Mouse (Mus musculus) cerebellum, adult 2 months (tissue): ENCODE results near the gene Naa15. TPM values are rescaled to one million over a fixed set of nuclear protein-coding genes. Genes with fewer than 3 reads are reported as not detected.
"Not testable (repeated sequence)": the region's sequence is repeated elsewhere in the genome, so short reads cannot be mapped to it uniquely, and the experiment has no call there.

Experiments
- DNase-seq, 2 experiments: peaks; one replicate each; pipeline ENCODE4 v3.0.0; 2021
- H3K27ac ChIP-seq: fragments of 200-500 bp; 2 replicates; pipeline ENCODE4 v1.5.1; 2012; ENCODE audit warnings: low read length, control low read depth, inconsistent platforms; ENCODE audit not compliant: insufficient read depth
- H3K27me3 ChIP-seq: fragments of 200-500 bp; 2 replicates; pipeline ENCODE4 v1.6.1; 2012; ENCODE audit warnings: inconsistent platforms, mild to moderate bottlenecking, low read length, moderate library complexity; ENCODE audit not compliant: control insufficient read depth, insufficient read depth
- H3K4me1 ChIP-seq: fragments of 200-500 bp; 2 replicates; pipeline ENCODE4 v1.6.1; 2011; ENCODE audit warnings: low read length; ENCODE audit not compliant: control insufficient read depth, insufficient read depth
- H3K4me3 ChIP-seq: fragments of 200-500 bp; replicated peaks from 2 replicates; pipeline ENCODE3; 2011; ENCODE audit warnings: mild to moderate bottlenecking, low read depth, low read length, control low read depth; ENCODE audit not compliant: insufficient read depth
- CTCF ChIP-seq: fragments of 200-500 bp; IDR thresholded peaks from 2 replicates; pipeline ENCODE4 v1.5.1; 2011; ENCODE audit warnings: low read depth, mild to moderate bottlenecking, control low read depth, low read length, moderate library complexity, borderline replicate concordance; ENCODE audit not compliant: insufficient read depth
- POLR2A ChIP-seq: fragments of 200-500 bp; IDR thresholded peaks from 2 replicates; pipeline ENCODE4 v1.6.1; 2011; ENCODE audit warnings: low read length, control low read depth, borderline replicate concordance; ENCODE audit not compliant: insufficient read depth
- WGBS: fragments of 180-500 bp; shearing (Covaris S2); methylation state at CpG from one replicate; pipeline ENCODE4 v1.1.7; 2018; 5-methylcytosine and 5-hydroxymethylcytosine counted together
- polyA plus RNA-seq: library from polyadenylated mRNA; depleted of rRNA; stranded (reverse); fragments of >200 nt; gene quantifications from 2 replicates; pipeline ENCODE4 v1.2.3, GENCODE M21; 2012

The Naa15 gene
- polyA plus RNA-seq, 1 experiment = 22.9 TPM

- peaks cover 9% of the 10 kb centered on the region for H3K4me1 ChIP-seq
- no peak overlapping the region for H3K27ac ChIP-seq
- H3K27me3 ChIP-seq = no peaks in the 10 kb centered on the region
- DNase-seq = no peak
- TF ChIP-seq CTCF (no peak), POLR2A (no peak)
- no peak overlapping the region for H3K4me3 ChIP-seq
- 84% methylated on average over 3 of the region's 3 CpGs for WGBS
Observed at GRCm38 (mm10) chr3:51387134-51387451, 27.9 kb upstream of the Naa15 start.

- H3K4me1 ChIP-seq = peaks cover 9% of the 10 kb centered on the region
- peak; percentile 35 to 61 for DNase-seq
- H3K27ac ChIP-seq = no peak overlapping the region
- no peaks in the 10 kb centered on the region for H3K27me3 ChIP-seq
- H3K4me3 ChIP-seq = no peak overlapping the region
- TF ChIP-seq POLR2A (no peak), CTCF (no peak)
- WGBS = 19% methylated on average over 8 of the region's 8 CpGs
Observed at GRCm38 (mm10) chr3:51387868-51388381, 27.0 kb upstream of the Naa15 start.

GRCm38 (mm10) chr3:51388904-51389303 is 26.0 kb upstream of the Naa15 start:
- Histone ChIP-seq H3K27me3 (no peaks in the 10 kb centered on the region), H3K27ac (no peak overlapping the region), H3K4me3 (peak overlapping the region; percentile 29), H3K4me1 (peaks cover 9% of the 10 kb centered on the region)
- TF ChIP-seq CTCF = no peak
- TF ChIP-seq POLR2A = no peak
- 33% methylated on average over 13 of the region's 13 CpGs for WGBS
- DNase-seq = no peak

- no peaks in the 10 kb centered on the region for H3K27me3 ChIP-seq
- 94% methylated on average over 5 of the region's 5 CpGs for WGBS
- no peak for DNase-seq
- no peak overlapping the region for H3K27ac ChIP-seq
- H3K4me1 ChIP-seq = peaks cover 9% of the 10 kb centered on the region
- no peak for TF ChIP-seq POLR2A
- TF ChIP-seq CTCF = no peak
- H3K4me3 ChIP-seq = no peak overlapping the region
Observed at GRCm38 (mm10) chr3:51391095-51391494, 23.9 kb upstream of the Naa15 start.

DNA sequence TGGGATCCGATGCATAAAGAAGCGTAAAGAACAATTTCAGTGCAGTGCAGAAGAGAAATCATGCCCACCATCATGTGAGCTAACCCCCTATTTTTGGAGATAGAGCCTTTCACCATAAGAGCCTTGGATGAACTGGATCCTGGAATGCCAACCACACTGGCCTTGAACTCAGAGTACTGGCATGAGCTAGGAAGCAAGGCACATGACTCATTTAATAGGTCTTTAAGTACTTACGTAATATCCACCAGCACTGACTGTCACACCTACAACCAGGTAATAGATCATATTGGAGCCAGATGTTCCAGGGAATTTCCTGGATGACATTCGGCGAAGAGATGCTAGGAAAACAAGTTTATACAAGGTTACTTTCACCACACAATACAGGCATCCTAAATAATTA is 23.4 kb upstream of the Naa15 start:
- peaks cover 9% of the 10 kb centered on the region for H3K4me1 ChIP-seq
- no peaks in the 10 kb centered on the region; the same call in 1 of the 2 replicates for H3K27me3 ChIP-seq
- no peak overlapping the region for H3K4me3 ChIP-seq
- H3K27ac ChIP-seq = no peak overlapping the region
- no peak for TF ChIP-seq CTCF
- TF ChIP-seq POLR2A = no peak
- DNase-seq = no peak
- WGBS = 97% methylated on average over 5 of the region's 5 CpGs

GRCm38 (mm10) chr3:51393018-51393417 is 21.9 kb upstream of the Naa15 start:
- DNase-seq, H3K27ac ChIP-seq, H3K4me3 ChIP-seq, H3K27me3 ChIP-seq, H3K4me1 ChIP-seq: not testable (repeated sequence)
- WGBS = 98% methylated on average over 3 of the region's 3 CpGs

DNA sequence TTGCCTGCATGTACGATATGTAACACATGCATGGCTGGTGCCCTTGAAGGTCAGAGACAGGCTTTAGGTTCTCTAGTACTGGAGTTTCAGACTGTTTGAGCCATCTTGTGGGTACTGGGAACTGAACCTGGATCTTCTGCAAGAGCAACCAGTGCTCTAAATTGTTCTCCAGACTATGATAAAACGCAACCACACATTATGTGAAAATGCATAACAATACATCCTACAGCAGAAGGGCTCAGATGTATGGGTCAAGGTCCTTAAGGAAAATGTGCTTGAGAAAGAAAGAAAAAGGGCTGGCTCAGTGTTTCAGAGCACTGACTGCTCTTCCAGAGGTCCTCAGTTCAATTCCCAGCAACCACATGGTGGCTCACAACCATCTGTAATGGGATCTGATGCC is 21.3 kb upstream of the Naa15 start:
- no peak for DNase-seq
- WGBS = 96% methylated on average over 2 of the region's 2 CpGs

GRCm38 (mm10) chr3:51394881-51395280 is 20.1 kb upstream of the Naa15 start:
- DNase-seq = no peak
- H3K4me1 ChIP-seq = no peaks in the 10 kb centered on the region
- no peak overlapping the region for H3K4me3 ChIP-seq
- no peak overlapping the region for H3K27ac ChIP-seq
- 78% methylated on average over 3 of the region's 3 CpGs for WGBS
- H3K27me3 ChIP-seq = no peaks in the 10 kb centered on the region; the same call in 1 of the 2 replicates
- TF ChIP-seq POLR2A = no peak
- TF ChIP-seq CTCF = no peak

More for the DNA sequence above, 21.3 kb upstream of the Naa15 start:
- Histone ChIP-seq H3K27me3 (no peaks in the 10 kb centered on the region; the same call in 1 of the 2 replicates), H3K4me1 (peaks cover 4% of the 10 kb centered on the region), H3K4me3 (no peak overlapping the region), H3K27ac (no peak overlapping the region)
- TF ChIP-seq POLR2A (no peak), CTCF (no peak)
